Mouse (Mus musculus): ENCODE data around the gene Slirp.
A peak's percentile ranks its signal among the peaks of the same experiment; 100 is the strongest.

Slirp gene

GRCm38 (mm10) chr12:87443700-87444122 is at the start of gene Slirp, which contains the start of gene Alkbh1:
TSS of gene Slirp (plus strand) at chr12:87443896.
TSS of gene Alkbh1 (minus strand) at chr12:87444017.
- DNase-seq = peak; percentile 93 to 94

- DNase-seq = no peak
These were observed 49.4 kb upstream of the Slirp start for GRCm38 (mm10) chr12:87394316-87394715.

GRCm38 (mm10) chr12:87397126-87397525 is 46.6 kb upstream of the Slirp start:
- no peak for DNase-seq

GRCm38 (mm10) chr12:87397811-87398417 is 45.8 kb upstream of the Slirp start:
- DNase-seq = no peak

GRCm38 (mm10) chr12:87399119-87399819 is 44.4 kb upstream of the Slirp start:
- DNase-seq = no peak

GRCm38 (mm10) chr12:87401883-87402282 is 41.8 kb upstream of the Slirp start:
- DNase-seq = no peak

GRCm38 (mm10) chr12:87405165-87405564 is 38.5 kb upstream of the Slirp start:
- no peak for DNase-seq

GRCm38 (mm10) chr12:87405721-87406120 is 38.0 kb upstream of the Slirp start:
- no peak for DNase-seq

- DNase-seq = no peak
These were observed 35.7 kb upstream of the Slirp start for GRCm38 (mm10) chr12:87407869-87408605.

GRCm38 (mm10) chr12:87409123-87409522 is 34.6 kb upstream of the Slirp start:
- DNase-seq = no peak

- DNase-seq = no peak
These were observed 32.7 kb upstream of the Slirp start for GRCm38 (mm10) chr12:87410999-87411398.

- DNase-seq = peak; percentile 82 to 88
These were observed 30.4 kb upstream of the Slirp start for GRCm38 (mm10) chr12:87413179-87413790.

GRCm38 (mm10) chr12:87415358-87415757 is 28.3 kb upstream of the Slirp start:
- DNase-seq = no peak

- peak; percentile 51 to 72 for DNase-seq
These were observed 27.0 kb upstream of the Slirp start for GRCm38 (mm10) chr12:87416690-87417089.

GRCm38 (mm10) chr12:87418921-87419320 is 24.8 kb upstream of the Slirp start:
- peak; percentile 12 to 20 for DNase-seq

GRCm38 (mm10) chr12:87419974-87420485 is 23.7 kb upstream of the Slirp start:
- no peak for DNase-seq

GRCm38 (mm10) chr12:87421708-87422507 is 21.8 kb upstream of the Slirp start:
- DNase-seq = peak in 1 of 2 experiments; percentile 16

- DNase-seq = no peak
These were observed 20.0 kb upstream of the Slirp start for GRCm38 (mm10) chr12:87423700-87424099.

GRCm38 (mm10) chr12:87424516-87424915 is 19.2 kb upstream of the Slirp start:
- DNase-seq = no peak

- DNase-seq = no peak
These were observed 17.2 kb upstream of the Slirp start for GRCm38 (mm10) chr12:87426354-87427031.

- no peak for DNase-seq
These were observed 15.4 kb upstream of the Slirp start for GRCm38 (mm10) chr12:87428295-87428694.

Data from cerebellum, postnatal 14 days (tissue).